Comparison of ENCODE assay signal across 9 mouse cellular contexts in genomic region chr9:63702502-63703013, GRCm38 (mm10). TPM values are rescaled to one million over a fixed set of nuclear protein-coding genes. Genes with fewer than 3 reads are reported as not detected.
A peak's percentile ranks its signal among the peaks of the same experiment; 100 is the strongest.
DNase-seq lines count a peak whose midpoint lies in the region; ATAC-seq and TF ChIP-seq lines count a peak whose summit lies in the region.
"Had no signal": no experiment of that assay in that cellular context is flagged by ENCODE, and none has a peak within 500 bp of the region (broad histone marks: within the 10 kb centered on the region; RNA-seq: fewer than 3 reads in every experiment).

No protein-coding gene starts in this region.

- ATAC-seq in liver, postnatal 0 days: no peak
- ATAC-seq in liver, embryonic 11.5 days (replicated peaks; ENCODE audit: low FRiP score): no peak

- no peak for TF ChIP-seq EP300 in liver, postnatal 0 days (IDR thresholded peaks at IDR 0.05; ENCODE audit: low read depth)

- H3K4me3 ChIP-seq in liver, postnatal 0 days (ENCODE audit: low read depth, low read length): no peak overlapping the region
- H3K4me3 ChIP-seq in liver, embryonic 11.5 days (ENCODE audit: low read depth, low read length): no peak overlapping the region
- peak overlapping the region; percentile 48 for H3K4me3 ChIP-seq in gastrocnemius, adult 2 months
- no peak overlapping the region for H3K4me3 ChIP-seq in limb, embryonic 10.5 days
- H3K4me3 ChIP-seq: liver, embryonic 13.5 days had no signal

- 53% methylated on average over 16 of the region's 16 CpGs for WGBS in liver, postnatal 0 days (ENCODE audit: insufficient replicate concordance)
- WGBS in liver, embryonic 11.5 days: 57% methylated on average over 16 of the region's 16 CpGs
- WGBS in limb, embryonic 10.5 days: 68% methylated on average over 16 of the region's 16 CpGs

- 0 out of 2 replicates have a peak overlapping the region, but pooled peaks have one; percentile 7 for H3K9ac ChIP-seq in liver, postnatal 0 days (replicated peaks)
- H3K9ac ChIP-seq in liver, embryonic 11.5 days (ENCODE audit: low read depth, low read length): no peak overlapping the region
- H3K9ac ChIP-seq: liver, embryonic 13.5 days had no signal

- no peaks in the 10 kb centered on the region for H3K27me3 ChIP-seq in liver, postnatal 0 days (ENCODE audit: insufficient read depth, low read length)
- no peaks in the 10 kb centered on the region for H3K27me3 ChIP-seq in liver, embryonic 11.5 days (replicated peaks; ENCODE audit: control insufficient read depth, insufficient read depth, low read length)
- no peaks in the 10 kb centered on the region for H3K27me3 ChIP-seq in limb, embryonic 10.5 days (ENCODE audit: low read depth, poor library complexity, severe bottlenecking)
- H3K27me3 ChIP-seq: liver, embryonic 13.5 days had no signal

- H3K4me1 ChIP-seq in liver, postnatal 0 days (ENCODE audit: insufficient read depth): peaks cover 70% of the 10 kb centered on the region
- peaks cover 49% of the 10 kb centered on the region for H3K4me1 ChIP-seq in liver, embryonic 11.5 days (replicated peaks; ENCODE audit: control insufficient read depth, insufficient read depth, low read length)
- peaks cover 82% of the 10 kb centered on the region for H3K4me1 ChIP-seq in limb, embryonic 10.5 days

- no peak overlapping the region for H3K27ac ChIP-seq in liver, postnatal 0 days (ENCODE audit: low read depth)
- no peak overlapping the region for H3K27ac ChIP-seq in liver, embryonic 11.5 days (ENCODE audit: low read depth, low read length)
- H3K27ac ChIP-seq in gastrocnemius, adult 2 months: peak overlapping the region; percentile 95
- H3K27ac ChIP-seq in limb, embryonic 10.5 days: 0 out of 2 replicates have a peak overlapping the region, but pooled peaks have one; percentile 19
- H3K27ac ChIP-seq: liver, embryonic 13.5 days had no signal

- H3K36me3 ChIP-seq in liver, postnatal 0 days (replicated peaks; ENCODE audit: insufficient read depth, low read length): no peaks in the 10 kb centered on the region
- peaks cover 3% of the 10 kb centered on the region; the same call in 1 of the 2 replicates for H3K36me3 ChIP-seq in liver, embryonic 11.5 days (ENCODE audit: control insufficient read depth, insufficient read depth, low read length)
- peaks cover 5% of the 10 kb centered on the region for H3K36me3 ChIP-seq in limb, embryonic 10.5 days

- H3K4me2 ChIP-seq in liver, postnatal 0 days (ENCODE audit: low read depth, low read length): no peak overlapping the region
- H3K4me2 ChIP-seq in liver, embryonic 11.5 days: no peak overlapping the region
- H3K4me2 ChIP-seq: liver, embryonic 13.5 days had no signal

- peak; percentile 52 to 76 for DNase-seq in adrenal gland, adult (ENCODE audit: inconsistent age in 2 of 2, low spot score in 1 of 2)
- no peak for DNase-seq in adrenal gland, postnatal 4 days (ENCODE audit: low spot score in 2 of 2)
- DNase-seq in liver, postnatal 0 days: no peak
- no peak for DNase-seq in liver, embryonic 11.5 days (ENCODE audit: low spot score)
- DNase-seq in gastrocnemius, adult 2 months: peak; percentile 83
- no peak for DNase-seq in limb, embryonic 10.5 days (ENCODE audit: low spot score)
- DNase-seq in urinary bladder, postnatal 4 days (ENCODE audit: low spot score in 2 of 2): no peak
- DNase-seq in spleen, postnatal 4 days (ENCODE audit: low spot score in 2 of 2): no peak
- DNase-seq: liver, embryonic 13.5 days had no signal

- intact Hi-C loops in gastrocnemius, adult 2 months (cut with DNase I): loop anchor here (2.0 kb wide), 2 partner anchors 36 to 52 kb away; no protein-coding TSS in a partner anchor

- TF ChIP-seq CTCF in liver, postnatal 0 days (IDR thresholded peaks at IDR 0.05; ENCODE audit: low read depth): no peak
- no peak for TF ChIP-seq CTCF in gastrocnemius, adult 2 months (IDR thresholded peaks at IDR 0.05)

- H3K9me3 ChIP-seq in liver, postnatal 0 days (ENCODE audit: low read length): no peaks in the 10 kb centered on the region
- H3K9me3 ChIP-seq in liver, embryonic 11.5 days (ENCODE audit: control insufficient read depth, low read length): no peaks in the 10 kb centered on the region
- H3K9me3 ChIP-seq in limb, embryonic 10.5 days (replicated peaks): no peaks in the 10 kb centered on the region
- H3K9me3 ChIP-seq: liver, embryonic 13.5 days had no signal

RNA-seq across cellular contexts. Expression of gene Smad3, which starts 55.2 kb away (rescaled TPM):
- total RNA-seq in adrenal gland, postnatal 4 days (2021): 10 to 100 TPM; 39.6 to 43.5 TPM
- 1.9 and 2.1 TPM in 2 replicates for polyA plus RNA-seq in liver, postnatal 0 days (2015; fragmentation: Nextera tagmentation; extraction: Ambion mirVana)
- polyA plus RNA-seq in liver, embryonic 11.5 days (2014; fragmentation: Nextera tagmentation; extraction: Ambion mirVana): 7.2 and 7.3 TPM in 2 replicates
- 10 to 100 TPM; 61.7 to 75.3 TPM for total RNA-seq in gastrocnemius, adult 2 months (2021)
- polyA plus RNA-seq in limb, embryonic 10.5 days (2016; fragmentation: Nextera tagmentation; extraction: Ambion mirVana): 27.1 and 27.7 TPM in 2 replicates

Comparison
In these comparisons a context has a peak if more than half of its experiments do, and no peak if none do; other contexts are left out.
1. DNase-seq: peak in adrenal gland, adult (2 of 2) and gastrocnemius, adult 2 months (single experiment); none in adrenal gland, postnatal 4 days (0 of 2), liver, postnatal 0 days (single experiment), liver, embryonic 11.5 days (single experiment), limb, embryonic 10.5 days (single experiment), urinary bladder, postnatal 4 days (0 of 2) and spleen, postnatal 4 days (0 of 2).
2. H3K27ac ChIP-seq: peak in gastrocnemius, adult 2 months (single experiment) and limb, embryonic 10.5 days (single experiment); none in liver, postnatal 0 days (single experiment) and liver, embryonic 11.5 days (single experiment).